Mouse (Mus musculus) heart, embryonic 13.5 days (tissue): ENCODE measurements around the gene Ganab. TPM values are rescaled to one million over a fixed set of nuclear protein-coding genes. Genes with fewer than 3 reads are reported as not detected.

ENCODE experiments used
- ATAC-seq: fragments of 200-750 bp; cut with Nextera tagmentation; 2 replicates; pipeline ENCODE4 v1.8.0; 2017; ENCODE audit warnings: moderate TSS enrichment; ENCODE audit not compliant: insufficient number of reproducible peaks, low FRiP score, low TSS enrichment; ENCODE audit errors: extremely low read depth
- H3K27ac ChIP-seq: fragments of 300-500 bp; sonication (generic); replicated peaks from 2 replicates; pipeline ENCODE4 v1.5.1; 2015; ENCODE audit warnings: moderate library complexity, mild to moderate bottlenecking, inconsistent platforms
- H3K27me3 ChIP-seq: fragments of 300-500 bp; sonication (generic); replicated peaks from 2 replicates; pipeline ENCODE4 v1.6.1; 2015; ENCODE audit warnings: mild to moderate bottlenecking, inconsistent platforms
- H3K36me3 ChIP-seq: fragments of 300-500 bp; sonication (generic); 2 replicates; pipeline ENCODE4 v1.6.1; 2015; ENCODE audit warnings: mild to moderate bottlenecking, inconsistent platforms
- H3K4me1 ChIP-seq: fragments of 300-500 bp; sonication (generic); 2 replicates; pipeline ENCODE4 v1.6.1; 2015; ENCODE audit warnings: inconsistent platforms
- H3K4me2 ChIP-seq: fragments of 300-500 bp; sonication (generic); 2 replicates; pipeline ENCODE4 v1.6.1; 2015; ENCODE audit warnings: inconsistent platforms, mild to moderate bottlenecking, moderate library complexity
- H3K4me3 ChIP-seq: fragments of 300-500 bp; sonication (generic); 2 replicates; pipeline ENCODE4 v1.5.1; 2015; ENCODE audit warnings: moderate library complexity, mild to moderate bottlenecking, inconsistent platforms
- H3K9ac ChIP-seq: fragments of 300-500 bp; sonication (generic); 2 replicates; pipeline ENCODE4 v1.6.1; 2015; ENCODE audit warnings: inconsistent platforms, mild to moderate bottlenecking, moderate library complexity
- H3K9me3 ChIP-seq: fragments of 300-500 bp; sonication (generic); 2 replicates; pipeline ENCODE4 v1.6.1; 2016; ENCODE audit warnings: inconsistent platforms
- WGBS: fragments of 180-500 bp; shearing (Covaris S2); methylation state at CpG from one replicate; pipeline ENCODE4 v1.1.7; 2015; ENCODE audit warnings: mixed read lengths; 5-methylcytosine and 5-hydroxymethylcytosine counted together
- microRNA-seq: library from miRNA; unstranded; fragments of <30 nt; microRNA quantifications from one replicate; pipeline ENCODE4, GENCODE M21; 2016
- polyA plus RNA-seq: library from polyadenylated mRNA; unstranded; fragments of >200 nt; fragmentation: Nextera tagmentation; extraction: Ambion mirVana; gene quantifications from 2 replicates; pipeline ENCODE4 v1.2.1, GENCODE M21; 2015

Gene Ganab
- polyA plus RNA-seq, 1 experiment from 2014 or later, result 63.5 TPM

GRCm38 (mm10) chr19:8952241-8952640 lies 54.4 kb downstream of the Ganab start:
- peaks cover 76% of the 10 kb centered on the region for H3K36me3 ChIP-seq
- peaks cover 24% of the 10 kb centered on the region for H3K4me1 ChIP-seq
- no peak for ATAC-seq
- H3K27me3 ChIP-seq, result no peaks in the 10 kb centered on the region
- H3K9ac ChIP-seq, result peak overlapping the region; percentile 86; the same call in 1 of the 2 replicates
- no peak overlapping the region for H3K4me3 ChIP-seq
- no peaks in the 10 kb centered on the region for H3K9me3 ChIP-seq
- 83% methylated on average over 9 of the region's 9 CpGs for WGBS
- H3K27ac ChIP-seq, result peak overlapping the region; percentile 71; the same call in 1 of the 2 replicates
- H3K4me2 ChIP-seq, result no peak overlapping the region

- H3K4me1 ChIP-seq, result peaks cover 24% of the 10 kb centered on the region
- H3K27ac ChIP-seq, result peak within 1 kb of the TSS; percentile 71
- H3K4me3 ChIP-seq, result peak within 1 kb of the TSS; percentile 71
- peak within 1 kb of the TSS; percentile 85 for H3K4me2 ChIP-seq
- peak; percentile 86 for ATAC-seq
- H3K36me3 ChIP-seq, result peaks cover 75% of the 10 kb centered on the region
- no peaks in the 10 kb centered on the region for H3K9me3 ChIP-seq
- H3K27me3 ChIP-seq, result no peaks in the 10 kb centered on the region
- 1% methylated on average over 46 of the region's 46 CpGs for WGBS
- H3K9ac ChIP-seq, result peak within 1 kb of the TSS; percentile 86
These were observed 55.5 kb downstream of the Ganab start, which contains the start of gene Tut1 for GRCm38 (mm10) chr19:8953135-8954039. Tut1 (plus strand) TSS chr19:8953847.

DNA sequence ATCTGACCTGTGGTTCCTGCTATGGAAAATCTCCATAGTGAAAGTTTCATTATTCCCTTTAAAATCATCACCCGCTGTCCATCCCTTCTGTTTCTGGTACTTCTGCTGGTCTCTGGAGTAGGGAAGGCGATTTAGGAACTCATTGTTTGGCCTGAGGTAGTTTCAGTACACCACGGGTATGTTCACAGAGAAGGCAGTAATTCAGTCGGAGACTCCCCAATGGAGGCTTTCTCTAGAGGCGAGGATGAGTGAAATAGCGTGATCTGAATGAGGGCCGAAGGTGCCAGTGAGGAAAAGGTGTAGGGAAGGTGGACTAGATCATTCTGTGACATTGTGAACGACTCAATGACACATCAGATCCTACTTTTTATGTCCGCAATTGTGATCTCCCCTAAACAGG lies 56.3 kb downstream of the Ganab start:
- Histone ChIP-seq H3K4me1 (peaks cover 24% of the 10 kb centered on the region), H3K4me2 (peak overlapping the region; percentile 85), H3K27me3 (no peaks in the 10 kb centered on the region), H3K9ac (peak overlapping the region; percentile 86), H3K27ac (peak overlapping the region; percentile 71), H3K36me3 (peaks cover 74% of the 10 kb centered on the region), H3K9me3 (no peaks in the 10 kb centered on the region), H3K4me3 (peak overlapping the region; percentile 71)
- 8% methylated on average over 9 of the region's 9 CpGs for WGBS
- ATAC-seq, result no peak

GRCm38 (mm10) chr19:8962256-8962655 lies 64.4 kb downstream of the Ganab start:
- H3K36me3 ChIP-seq, result peaks cover 84% of the 10 kb centered on the region
- H3K4me1 ChIP-seq, result peaks cover 12% of the 10 kb centered on the region
- ATAC-seq, result no peak
- no peaks in the 10 kb centered on the region for H3K9me3 ChIP-seq
- H3K4me2 ChIP-seq, result no peak overlapping the region
- H3K27me3 ChIP-seq, result no peaks in the 10 kb centered on the region
- 83% methylated on average over 2 of the region's 2 CpGs for WGBS
- H3K9ac ChIP-seq, result no peak overlapping the region
- H3K27ac ChIP-seq, result no peak overlapping the region
- no peak overlapping the region for H3K4me3 ChIP-seq

DNA sequence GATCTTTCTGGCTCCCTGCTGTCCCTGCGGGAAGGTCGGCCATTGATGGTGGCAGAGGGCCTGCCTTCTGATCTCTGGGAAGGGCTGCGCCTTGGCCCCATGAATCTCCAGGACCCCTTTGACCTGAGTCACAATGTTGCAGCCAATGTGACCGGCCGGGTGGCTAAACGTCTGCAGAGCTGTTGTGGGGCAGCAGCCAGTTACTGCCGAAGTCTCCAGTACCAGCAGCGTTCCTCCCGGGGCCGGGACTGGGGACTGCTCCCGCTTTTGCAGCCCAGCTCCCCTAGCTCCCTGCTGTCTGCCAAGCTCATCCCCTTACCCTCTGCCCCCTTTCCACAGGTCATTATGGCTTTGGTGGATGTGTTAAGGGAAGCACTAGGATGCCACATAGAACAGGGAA lies 67.2 kb downstream of the Ganab start:
- H3K27ac ChIP-seq, result peak overlapping the region; percentile 96; the same call in 1 of the 2 replicates
- H3K9ac ChIP-seq, result peak overlapping the region; percentile 90
- H3K27me3 ChIP-seq, result no peaks in the 10 kb centered on the region
- H3K4me2 ChIP-seq, result peak overlapping the region; percentile 82
- 84% methylated on average over 11 of the region's 11 CpGs for WGBS
- H3K36me3 ChIP-seq, result peaks cover 75% of the 10 kb centered on the region
- no peak overlapping the region for H3K4me3 ChIP-seq
- no peak for ATAC-seq
- H3K4me1 ChIP-seq, result peaks cover 30% of the 10 kb centered on the region
- no peaks in the 10 kb centered on the region for H3K9me3 ChIP-seq

DNA sequence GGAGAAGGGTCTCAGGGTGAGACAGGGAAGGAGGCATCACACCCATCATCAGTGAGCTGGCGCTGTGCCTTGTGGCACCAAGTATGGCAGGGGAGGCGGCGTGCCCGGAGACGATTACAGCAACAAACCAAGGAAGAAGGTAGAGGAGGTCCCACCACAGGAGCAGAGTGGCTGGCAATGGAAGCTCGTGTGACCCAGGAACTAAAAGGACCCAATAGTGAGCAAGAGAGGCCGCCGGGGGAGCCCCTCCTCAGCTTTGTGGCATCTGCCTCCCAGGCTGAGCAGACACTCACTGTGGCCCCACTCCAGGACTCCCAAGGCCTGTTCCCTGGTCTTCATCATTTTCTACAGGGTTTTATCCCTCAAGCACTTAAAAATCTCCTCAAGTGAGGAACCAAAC lies 67.9 kb downstream of the Ganab start:
- WGBS, result 66% methylated on average over 8 of the region's 8 CpGs
- peaks cover 75% of the 10 kb centered on the region for H3K36me3 ChIP-seq

DNA sequence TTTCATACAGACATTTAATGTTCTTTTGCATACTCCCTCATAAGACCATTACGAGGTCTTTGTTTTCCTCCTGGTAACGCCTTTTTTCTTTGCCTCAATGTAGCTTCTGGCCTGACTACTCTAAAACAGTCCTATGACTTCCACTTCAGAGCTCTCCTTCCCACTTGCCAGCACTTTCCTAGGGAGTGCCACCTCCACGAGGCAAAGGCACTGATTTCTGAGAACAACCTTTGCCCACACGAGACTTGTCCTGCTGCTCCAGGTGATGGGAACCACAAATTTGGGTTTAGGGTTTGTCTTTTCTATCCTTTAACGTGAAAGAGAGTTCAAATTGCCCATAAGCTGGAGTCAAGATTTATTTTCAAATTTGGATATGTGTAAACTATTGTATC lies 68.3 kb downstream of the Ganab start:
- H3K36me3 ChIP-seq, result peaks cover 75% of the 10 kb centered on the region

More for the DNA sequence above, 67.9 kb downstream of the Ganab start:
- Histone ChIP-seq H3K9ac (peak overlapping the region; percentile 90), H3K4me1 (peaks cover 30% of the 10 kb centered on the region), H3K9me3 (no peaks in the 10 kb centered on the region), H3K4me2 (peak overlapping the region; percentile 82), H3K4me3 (peak overlapping the region; percentile 76), H3K27me3 (no peaks in the 10 kb centered on the region), H3K27ac (peak overlapping the region; percentile 96)
- no peak for ATAC-seq

More for the DNA sequence above, 68.3 kb downstream of the Ganab start:
- Histone ChIP-seq H3K4me3 (peak overlapping the region; percentile 76), H3K27ac (peak overlapping the region; percentile 96), H3K4me1 (peaks cover 30% of the 10 kb centered on the region), H3K4me2 (peak overlapping the region; percentile 82), H3K27me3 (no peaks in the 10 kb centered on the region), H3K9ac (peak overlapping the region; percentile 90), H3K9me3 (no peaks in the 10 kb centered on the region)
- no peak for ATAC-seq
- 34% methylated on average over 5 of the region's 5 CpGs for WGBS

Small RNA genes within 50 kb of the gene (microRNA-seq; reads per million reads assigned to microRNA genes)
- gene Mir5136, result not detected

Other genes with a start within 250 kb of the Ganab start
- gene Chrm1, start 234.3 kb upstream of the Ganab start, polyA plus RNA-seq, result 0.04 TPM in 1 of 2 replicates, not detected in the other
- gene Slc3a2, start 174.7 kb upstream of the Ganab start, polyA plus RNA-seq, result 72.8 and 74.8 TPM in 2 replicates
- gene Wdr74, start 162.2 kb upstream of the Ganab start, polyA plus RNA-seq, result 54.1 and 60.0 TPM in 2 replicates
- 1.3 and 1.4 TPM in 2 replicates for gene 1700092M07Rik, start 157.4 kb upstream of the Ganab start, polyA plus RNA-seq
- gene Stx5a, start 156.7 kb upstream of the Ganab start, polyA plus RNA-seq, result 81.1 and 87.5 TPM in 2 replicates
- gene Nxf1, start 141.0 kb upstream of the Ganab start, polyA plus RNA-seq, result 123 and 124 TPM in 2 replicates
- 154 and 167 TPM in 2 replicates for gene Tmem223, start 127.1 kb upstream of the Ganab start, polyA plus RNA-seq
- 54.5 and 60.7 TPM in 2 replicates for gene Tmem179b, start 123.6 kb upstream of the Ganab start, polyA plus RNA-seq
- gene Taf6l, start 111.7 kb upstream of the Ganab start, polyA plus RNA-seq, result 18.2 and 19.6 TPM in 2 replicates
- 129 and 143 TPM in 2 replicates for gene Polr2g, start 99.5 kb upstream of the Ganab start, polyA plus RNA-seq
- 3.7 and 3.9 TPM in 2 replicates for gene Zbtb3, start 95.5 kb upstream of the Ganab start, polyA plus RNA-seq
- 32.9 and 38.9 TPM in 2 replicates for gene Ttc9c, start 78.7 kb upstream of the Ganab start, polyA plus RNA-seq
- gene Hnrnpul2, start 78.1 kb upstream of the Ganab start, polyA plus RNA-seq, result 2.9 TPM in 2 replicates
- not detected in 2 replicates for gene AC129217.1, start 68.3 kb upstream of the Ganab start, polyA plus RNA-seq
- 44.6 and 45.3 TPM in 2 replicates for gene Bscl2, start 60.6 kb upstream of the Ganab start, polyA plus RNA-seq
- 2.2 TPM in 2 replicates for gene Gng3, start 58.9 kb upstream of the Ganab start, polyA plus RNA-seq
- 0.79 and 0.88 TPM in 2 replicates for gene Lrrn4cl, start 47.3 kb upstream of the Ganab start, polyA plus RNA-seq
- gene Ubxn1, start 26.6 kb upstream of the Ganab start, polyA plus RNA-seq, result 112 and 139 TPM in 2 replicates
- 56.6 and 62.6 TPM in 2 replicates for gene Uqcc3, start 17.1 kb upstream of the Ganab start, polyA plus RNA-seq
- gene Lbhd1, start 14.3 kb upstream of the Ganab start, polyA plus RNA-seq, result 48.2 and 49.5 TPM in 2 replicates
- not detected in 2 replicates for gene Gm49403, start 14.1 kb upstream of the Ganab start, polyA plus RNA-seq
- 61.9 and 71.3 TPM in 2 replicates for gene 1810009A15Rik, start 9.2 kb upstream of the Ganab start, polyA plus RNA-seq
- not detected in 2 replicates for gene Gm49416, start 9.1 kb upstream of the Ganab start, polyA plus RNA-seq
- gene Ints5, start 5.1 kb upstream of the Ganab start, polyA plus RNA-seq, result 23.9 and 25.5 TPM in 2 replicates
- gene B3gat3, start 22.3 kb downstream of the Ganab start, polyA plus RNA-seq, result 40.6 and 41.4 TPM in 2 replicates
- gene Rom1, start 31.3 kb downstream of the Ganab start, polyA plus RNA-seq, result 2.4 and 2.7 TPM in 2 replicates
- gene Eml3, start 31.5 kb downstream of the Ganab start, polyA plus RNA-seq, result 14.4 and 14.9 TPM in 2 replicates
- 83.6 and 88.0 TPM in 2 replicates for gene Mta2, start 43.8 kb downstream of the Ganab start, polyA plus RNA-seq
- 16.3 and 17.1 TPM in 2 replicates for gene Tut1, start 55.8 kb downstream of the Ganab start, polyA plus RNA-seq
- 251 and 281 TPM in 2 replicates for gene Eef1g, start 69.0 kb downstream of the Ganab start, polyA plus RNA-seq
- 22.8 TPM in 2 replicates for gene Ahnak, start 91.2 kb downstream of the Ganab start, polyA plus RNA-seq
- gene Scgb1a1, start 189.9 kb downstream of the Ganab start, polyA plus RNA-seq, result not detected in 2 replicates
- gene Asrgl1, start 237.6 kb downstream of the Ganab start, polyA plus RNA-seq, result 12.6 and 13.7 TPM in 2 replicates